Mouse (Mus musculus) Muller cell, postnatal 12 days (primary cell): ENCODE measurements around the gene Fthl17d.
"Not testable (repeated sequence)": the region's sequence is repeated elsewhere in the genome, so short reads cannot be mapped to it uniquely, and the experiment has no call there.

ENCODE experiments used
- DNase-seq: peaks from one replicate; pipeline ENCODE4 v3.0.0-alpha.2; 2015; ENCODE audit errors: inconsistent ontology term

The Fthl17d gene

DNA sequence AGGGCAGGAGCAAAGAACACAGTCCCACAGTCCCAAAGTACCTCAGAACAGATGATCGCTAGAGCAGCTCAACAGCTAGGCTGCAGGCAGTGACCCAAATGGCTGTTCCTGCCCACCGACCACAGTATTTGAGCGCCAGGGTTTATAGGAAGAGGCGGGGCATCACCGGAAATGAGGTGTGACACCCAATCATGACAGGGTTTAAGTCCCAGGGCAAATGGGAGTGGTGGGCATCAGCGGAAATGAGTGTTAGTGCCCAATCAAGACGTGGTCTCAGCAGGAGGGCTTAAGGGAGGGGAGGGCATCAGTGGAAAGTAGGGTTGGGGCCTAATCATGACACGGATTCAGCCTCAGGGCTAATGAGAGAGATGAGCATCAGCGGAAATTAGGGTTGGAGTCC lies at the start of gene Fthl17d:
Fthl17d (minus strand) TSS at position 101 of the 400 bp plus-strand sequence.
- not testable (repeated sequence) for DNase-seq

DNA sequence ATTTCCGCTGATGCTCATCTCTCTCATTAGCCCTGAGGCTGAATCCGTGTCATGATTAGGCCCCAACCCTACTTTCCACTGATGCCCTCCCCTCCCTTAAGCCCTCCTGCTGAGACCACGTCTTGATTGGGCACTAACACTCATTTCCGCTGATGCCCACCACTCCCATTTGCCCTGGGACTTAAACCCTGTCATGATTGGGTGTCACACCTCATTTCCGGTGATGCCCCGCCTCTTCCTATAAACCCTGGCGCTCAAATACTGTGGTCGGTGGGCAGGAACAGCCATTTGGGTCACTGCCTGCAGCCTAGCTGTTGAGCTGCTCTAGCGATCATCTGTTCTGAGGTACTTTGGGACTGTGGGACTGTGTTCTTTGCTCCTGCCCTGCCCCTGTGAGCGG lies 46.6 kb upstream of the Fthl17d start, which contains the start of gene Fthl17e:
Fthl17e (plus strand) TSS at position 301 of the 400 bp plus-strand sequence.
- not testable (repeated sequence) for DNase-seq

GRCm38 (mm10) chrX:9019481-9019880 lies 32.9 kb upstream of the Fthl17d start:
- DNase-seq, result no peak

DNA sequence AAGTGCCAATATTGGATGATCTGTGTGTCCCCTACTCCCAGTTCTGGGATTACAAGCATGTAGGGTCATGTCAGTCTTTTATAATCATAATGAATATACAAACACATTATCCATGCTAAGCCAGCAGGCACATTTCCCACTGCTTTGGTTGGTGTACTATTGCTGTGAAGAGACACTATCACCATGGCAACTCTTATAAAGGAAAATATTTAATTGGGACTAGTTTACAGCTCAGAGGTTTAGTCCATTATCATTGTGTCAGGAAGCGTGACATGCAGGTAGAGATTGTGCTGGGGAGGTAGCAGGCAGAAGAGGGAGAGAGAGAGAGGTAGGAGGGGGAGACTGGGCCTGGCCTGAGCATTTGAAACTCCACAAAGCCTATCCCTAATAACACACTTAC lies 29.5 kb upstream of the Fthl17d start:
- no peak for DNase-seq

GRCm38 (mm10) chrX:8976459-8976858 lies 10.1 kb downstream of the Fthl17d start, which contains the start of gene Fthl17c:
Gene Fthl17c, minus strand, starts transcription at chrX:8976559.
- not testable (repeated sequence) for DNase-seq

GRCm38 (mm10) chrX:8964618-8965017 lies 21.9 kb downstream of the Fthl17d start:
- not testable (repeated sequence) for DNase-seq

DNA sequence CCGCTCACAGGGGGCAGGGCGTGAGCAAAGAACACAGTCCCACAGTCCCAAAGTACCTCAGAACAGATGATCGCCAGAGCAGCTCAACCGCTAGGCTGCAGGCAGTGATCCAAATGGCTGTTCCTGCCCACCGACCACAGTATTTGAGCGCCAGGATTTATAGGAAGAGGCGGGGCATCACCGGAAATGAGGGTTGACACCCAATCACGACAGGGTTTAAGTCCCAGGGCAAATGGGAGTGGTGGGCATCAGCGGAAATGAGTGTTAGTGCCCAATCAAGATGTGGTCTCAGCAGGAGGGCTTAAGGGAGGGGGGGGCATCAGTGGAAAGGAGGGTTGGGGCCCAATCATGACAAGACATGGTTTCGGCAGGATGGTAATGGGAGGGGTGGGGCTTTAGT lies 23.7 kb downstream of the Fthl17d start, which contains the start of gene Fthl17b:
Fthl17b (minus strand) TSS at position 101 of the 400 bp plus-strand sequence.
- not testable (repeated sequence) for DNase-seq

DNA sequence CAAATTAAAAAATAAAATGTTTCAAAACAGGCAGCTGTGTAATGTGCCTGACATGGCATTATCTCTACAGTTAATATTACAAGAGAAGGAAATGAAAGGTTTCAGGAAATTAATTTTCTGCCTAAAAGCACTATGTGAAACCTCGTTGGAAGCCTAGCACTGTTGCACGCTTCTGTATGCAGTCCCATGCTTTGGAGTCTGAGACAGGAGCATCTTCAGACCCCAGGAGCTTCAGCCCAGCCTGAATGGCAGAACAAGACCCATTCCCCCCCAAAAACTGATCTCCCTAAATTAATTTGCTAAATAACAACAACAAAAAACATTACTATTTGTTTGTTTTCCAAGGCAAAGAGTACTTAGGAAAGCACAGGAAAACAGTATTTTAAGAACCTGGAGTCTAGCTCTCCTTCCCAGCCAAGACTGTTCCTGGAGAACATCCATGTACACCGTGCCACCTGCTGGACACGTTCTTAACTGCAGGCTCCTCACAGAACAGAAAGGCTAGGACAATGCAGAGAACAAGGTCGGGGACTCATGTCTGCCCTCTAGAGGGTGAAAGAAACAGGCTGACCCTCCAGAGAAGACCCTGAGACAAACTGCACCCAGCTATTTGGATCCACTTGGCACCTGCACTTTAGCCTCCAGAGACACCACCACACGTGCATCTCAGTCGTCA lies 38.3 kb downstream of the Fthl17d start:
- DNase-seq, result peak; percentile 42

DNA sequence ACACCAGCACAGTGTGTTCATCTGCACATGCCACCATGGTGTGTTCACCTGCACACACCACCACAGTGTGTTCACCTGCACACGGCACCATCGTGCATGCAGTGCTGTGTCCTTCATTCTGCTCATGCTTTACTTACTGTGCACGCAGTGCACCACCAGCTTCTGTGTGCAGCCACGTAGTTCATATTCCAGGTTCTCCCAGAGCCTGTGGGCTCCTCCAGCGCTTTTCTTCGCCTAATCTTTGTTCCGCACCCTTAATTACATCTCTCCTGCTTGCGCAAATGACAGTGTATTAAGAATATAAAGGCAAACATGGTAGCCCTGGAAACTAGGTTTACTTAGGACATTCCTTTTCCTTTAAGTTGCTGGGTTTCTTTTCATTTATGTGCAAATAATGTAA lies 42.5 kb downstream of the Fthl17d start:
- no peak for DNase-seq
